Mouse (Mus musculus) limb, embryonic 12.5 days (tissue): ENCODE results near the gene Ptp4a2. TPM values are rescaled to one million over a fixed set of nuclear protein-coding genes. Genes with fewer than 3 reads are reported as not detected.

ENCODE experiments used
- ATAC-seq: fragments of 200-750 bp; cut with Nextera tagmentation; 2 replicates; pipeline ENCODE4 v1.8.0; 2017; ENCODE audit warnings: low read depth, moderate TSS enrichment; ENCODE audit not compliant: insufficient number of reproducible peaks, insufficient read depth, low FRiP score, low TSS enrichment
- H3K27ac ChIP-seq: fragments of 300-500 bp; sonication (generic); 2 replicates; pipeline ENCODE4 v1.5.1; 2016; ENCODE audit warnings: mild to moderate bottlenecking, moderate library complexity
- H3K27me3 ChIP-seq: fragments of 300-500 bp; sonication (generic); 2 replicates; pipeline ENCODE4 v1.6.1; 2016; ENCODE audit warnings: mild to moderate bottlenecking, moderate library complexity
- H3K36me3 ChIP-seq: fragments of 300-500 bp; sonication (generic); 2 replicates; pipeline ENCODE4 v1.6.1; 2016; ENCODE audit warnings: mild to moderate bottlenecking, moderate library complexity
- H3K4me1 ChIP-seq: fragments of 300-500 bp; sonication (generic); replicated peaks from 2 replicates; pipeline ENCODE4 v1.6.1; 2016
- H3K4me2 ChIP-seq: fragments of 300-500 bp; sonication (generic); 2 replicates; pipeline ENCODE4 v1.6.1; 2016; ENCODE audit warnings: mild to moderate bottlenecking, moderate library complexity
- H3K4me3 ChIP-seq: fragments of 300-500 bp; sonication (generic); replicated peaks from 2 replicates; pipeline ENCODE4 v1.5.1; 2016; ENCODE audit warnings: mild to moderate bottlenecking
- H3K9ac ChIP-seq: fragments of 300-500 bp; sonication (generic); replicated peaks from 2 replicates; pipeline ENCODE4 v1.6.1; 2016; ENCODE audit warnings: mild to moderate bottlenecking, moderate library complexity
- H3K9me3 ChIP-seq: fragments of 300-500 bp; sonication (generic); 2 replicates; pipeline ENCODE4 v1.6.1; 2016; ENCODE audit warnings: mild to moderate bottlenecking, moderate library complexity
- WGBS: fragments of 180-500 bp; shearing (Covaris S2); methylation state at CpG from one replicate; pipeline ENCODE4 v1.1.7; 2016; 5-methylcytosine and 5-hydroxymethylcytosine counted together
- polyA plus RNA-seq: library from polyadenylated mRNA; unstranded; fragments of >200 nt; fragmentation: Nextera tagmentation; extraction: Ambion mirVana; gene quantifications from 2 replicates; pipeline ENCODE4 v1.2.1, GENCODE M21; 2016

The Ptp4a2 gene
- polyA plus RNA-seq, 1 experiment from 2014 or later: 327 TPM

DNA sequence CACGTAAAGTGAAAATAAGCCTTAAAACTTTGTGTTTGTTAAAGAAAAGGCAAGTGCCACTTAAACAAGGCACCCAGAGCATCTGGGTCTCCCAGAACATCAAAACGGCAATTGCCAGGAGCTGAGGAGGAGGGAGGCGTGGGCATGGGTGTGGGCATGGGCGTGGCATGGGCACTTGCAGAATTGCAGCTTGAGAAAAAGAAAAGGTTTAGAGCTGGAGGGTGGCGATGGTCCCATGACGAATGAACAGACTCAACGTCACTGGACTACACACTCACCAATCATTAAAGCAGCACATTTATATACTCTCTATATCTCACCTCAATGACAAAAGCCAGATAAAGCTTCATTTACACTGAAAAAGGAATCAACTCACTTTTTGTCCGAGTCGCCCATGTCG is 63.8 kb downstream of the Ptp4a2 start:
- no peaks in the 10 kb centered on the region for H3K36me3 ChIP-seq
- no peak for ATAC-seq
- no peak overlapping the region for H3K9ac ChIP-seq
- H3K9me3 ChIP-seq: no peaks in the 10 kb centered on the region
- no peak overlapping the region for H3K4me3 ChIP-seq
- no peak overlapping the region for H3K4me2 ChIP-seq
- H3K27ac ChIP-seq: no peak overlapping the region
- no peaks in the 10 kb centered on the region for H3K27me3 ChIP-seq
- peaks cover 15% of the 10 kb centered on the region for H3K4me1 ChIP-seq
- WGBS: 79% methylated on average over 10 of the region's 10 CpGs

DNA sequence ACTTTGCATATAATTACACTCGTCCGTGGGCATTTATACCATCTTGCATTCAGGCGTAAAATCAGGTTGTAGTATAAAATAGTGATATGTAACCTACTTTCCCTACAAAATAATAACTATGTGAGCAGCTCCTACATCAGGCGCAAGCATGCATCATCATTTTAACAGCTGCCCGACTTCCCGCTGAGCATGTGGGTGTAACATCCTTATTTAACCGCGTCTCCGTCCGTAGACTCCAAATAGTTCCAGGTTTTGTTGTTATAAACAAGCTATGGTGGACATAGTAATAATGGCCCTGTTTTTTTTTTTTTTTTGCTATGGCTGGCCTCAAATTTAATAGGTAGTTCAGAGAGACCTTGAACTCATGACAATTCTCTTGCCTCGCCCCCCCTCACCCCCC is 64.4 kb downstream of the Ptp4a2 start:
- no peak overlapping the region for H3K4me2 ChIP-seq
- H3K9me3 ChIP-seq: no peaks in the 10 kb centered on the region
- H3K4me3 ChIP-seq: no peak overlapping the region
- ATAC-seq: no peak
- 83% methylated on average over 11 of the region's 11 CpGs for WGBS
- H3K9ac ChIP-seq: no peak overlapping the region
- H3K27me3 ChIP-seq: no peaks in the 10 kb centered on the region
- no peak overlapping the region for H3K27ac ChIP-seq
- H3K4me1 ChIP-seq: peaks cover 15% of the 10 kb centered on the region
- no peaks in the 10 kb centered on the region for H3K36me3 ChIP-seq

DNA sequence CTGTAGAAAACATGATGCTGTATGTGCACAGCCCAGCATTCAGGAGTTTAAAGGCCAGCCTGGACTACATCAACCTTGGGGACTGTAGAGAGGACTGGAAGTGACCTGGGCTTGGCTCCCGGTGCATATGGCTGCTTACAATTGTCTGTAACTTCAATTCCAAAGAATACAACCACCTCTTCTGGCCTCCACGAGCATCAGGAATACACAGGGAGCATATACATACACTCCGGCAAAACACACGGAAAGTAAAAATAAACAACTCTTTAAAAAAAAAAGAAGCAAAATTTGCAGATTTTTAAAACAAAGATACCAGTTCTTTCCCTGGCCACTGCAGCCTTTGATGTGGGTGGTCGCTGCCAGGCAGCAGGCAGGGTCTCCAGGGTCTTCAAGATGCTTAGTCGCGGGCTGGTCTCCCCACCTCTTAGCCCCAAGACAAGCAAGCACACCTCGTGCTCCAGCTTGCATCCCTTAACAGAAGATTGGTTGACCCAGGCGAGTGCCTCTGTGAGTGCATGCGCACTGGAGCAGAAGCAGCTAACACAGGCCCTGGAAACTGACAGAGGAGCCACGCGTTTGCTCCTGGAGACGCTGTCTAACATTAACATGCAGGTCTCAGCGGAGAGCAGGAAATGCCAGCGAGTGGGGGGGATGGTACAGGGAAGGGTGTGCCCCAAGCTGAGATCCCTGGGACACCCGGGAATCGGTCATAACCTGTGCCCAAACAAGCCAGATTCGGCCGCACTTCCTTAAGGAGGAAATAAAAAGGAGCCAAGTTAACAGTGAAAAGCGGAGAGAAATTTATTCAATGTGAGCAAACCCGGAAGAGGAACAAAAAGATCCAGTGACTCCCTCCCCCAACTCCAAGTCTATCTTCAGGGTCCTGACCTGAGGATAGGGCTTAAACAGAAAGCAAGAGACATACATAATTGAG is 66.1 kb downstream of the Ptp4a2 start:
- Histone ChIP-seq H3K4me2 (peak overlapping the region; percentile 56), H3K36me3 (no peaks in the 10 kb centered on the region), H3K4me3 (peak overlapping the region; percentile 24), H3K4me1 (peaks cover 19% of the 10 kb centered on the region), H3K9me3 (no peaks in the 10 kb centered on the region), H3K27me3 (no peaks in the 10 kb centered on the region), H3K27ac (peak overlapping the region; percentile 63), H3K9ac (peak overlapping the region; percentile 18; the same call in 1 of the 2 replicates)
- ATAC-seq: peak; percentile 74
- 13% methylated on average over 21 of the region's 21 CpGs for WGBS

DNA sequence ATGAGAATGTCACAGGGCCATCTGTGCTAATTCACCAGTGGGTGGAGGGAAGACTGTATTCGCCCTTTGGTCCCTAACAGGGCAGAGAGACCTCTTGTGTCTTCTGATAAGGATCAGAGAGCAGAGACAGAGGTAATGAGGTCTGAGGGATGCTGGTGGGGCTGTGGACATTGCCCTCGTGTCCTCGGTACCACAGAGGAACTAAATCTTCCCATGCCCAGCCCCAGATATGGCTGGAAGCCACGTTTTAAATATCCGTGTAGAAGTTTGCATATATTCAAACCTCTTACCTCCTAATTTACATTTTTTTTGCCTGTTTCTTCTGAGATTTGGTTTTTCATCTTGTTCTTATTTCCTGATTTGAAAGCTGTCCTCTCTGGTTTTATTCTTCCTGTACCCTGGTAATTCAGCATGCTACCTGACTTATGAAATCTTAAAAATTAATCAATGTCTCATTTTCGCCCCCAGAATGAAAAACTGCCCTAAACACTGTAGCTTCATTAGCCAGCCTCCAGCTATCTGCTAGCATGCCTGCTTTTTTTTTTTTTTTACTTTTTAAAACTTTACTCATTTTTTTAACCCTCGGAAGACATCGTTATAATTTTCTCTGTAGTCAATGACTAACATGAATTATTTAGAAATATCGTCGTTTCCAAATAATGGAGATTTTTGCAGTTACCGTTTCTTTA is 67.1 kb downstream of the Ptp4a2 start:
- H3K9ac ChIP-seq: peak overlapping the region; percentile 18; the same call in 1 of the 2 replicates
- ATAC-seq: no peak
- H3K27me3 ChIP-seq: no peaks in the 10 kb centered on the region
- no peaks in the 10 kb centered on the region for H3K9me3 ChIP-seq
- H3K4me2 ChIP-seq: peak overlapping the region; percentile 56
- 0 out of 2 replicates have a peak overlapping the region, but pooled peaks have one; percentile 32 for H3K27ac ChIP-seq
- no peaks in the 10 kb centered on the region for H3K36me3 ChIP-seq
- WGBS: 67% methylated on average over 11 of the region's 11 CpGs
- peaks cover 27% of the 10 kb centered on the region for H3K4me1 ChIP-seq
- H3K4me3 ChIP-seq: no peak overlapping the region

DNA sequence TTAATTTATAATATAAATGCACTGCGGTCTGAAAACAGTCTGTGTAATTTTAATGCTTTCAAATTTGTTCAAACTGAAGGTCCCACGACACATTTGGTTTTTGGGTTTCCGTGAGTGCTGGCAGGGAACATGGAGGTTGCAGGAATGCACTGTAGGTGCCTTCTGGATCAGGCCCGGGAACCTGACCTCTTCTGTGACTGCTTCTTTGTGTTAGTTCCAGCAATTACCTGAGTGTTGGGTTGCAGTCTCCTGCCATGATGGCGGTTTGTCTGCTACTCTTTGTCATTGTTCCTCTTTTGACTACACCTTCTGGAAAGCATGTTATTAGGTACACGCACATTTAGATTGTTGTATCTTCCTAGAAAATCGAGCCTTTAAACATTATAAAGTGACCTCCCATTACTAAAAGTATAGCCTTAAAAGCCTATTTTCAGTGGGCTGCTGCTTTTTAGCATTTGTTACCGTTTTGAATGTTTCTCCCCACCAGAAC is 67.7 kb downstream of the Ptp4a2 start:
- Histone ChIP-seq H3K9ac (no peak overlapping the region), H3K36me3 (no peaks in the 10 kb centered on the region), H3K4me1 (peaks cover 30% of the 10 kb centered on the region), H3K27ac (no peak overlapping the region), H3K27me3 (no peaks in the 10 kb centered on the region), H3K9me3 (no peaks in the 10 kb centered on the region), H3K4me3 (no peak overlapping the region), H3K4me2 (no peak overlapping the region)
- no peak for ATAC-seq
- 62% methylated on average over 8 of the region's 8 CpGs for WGBS

DNA sequence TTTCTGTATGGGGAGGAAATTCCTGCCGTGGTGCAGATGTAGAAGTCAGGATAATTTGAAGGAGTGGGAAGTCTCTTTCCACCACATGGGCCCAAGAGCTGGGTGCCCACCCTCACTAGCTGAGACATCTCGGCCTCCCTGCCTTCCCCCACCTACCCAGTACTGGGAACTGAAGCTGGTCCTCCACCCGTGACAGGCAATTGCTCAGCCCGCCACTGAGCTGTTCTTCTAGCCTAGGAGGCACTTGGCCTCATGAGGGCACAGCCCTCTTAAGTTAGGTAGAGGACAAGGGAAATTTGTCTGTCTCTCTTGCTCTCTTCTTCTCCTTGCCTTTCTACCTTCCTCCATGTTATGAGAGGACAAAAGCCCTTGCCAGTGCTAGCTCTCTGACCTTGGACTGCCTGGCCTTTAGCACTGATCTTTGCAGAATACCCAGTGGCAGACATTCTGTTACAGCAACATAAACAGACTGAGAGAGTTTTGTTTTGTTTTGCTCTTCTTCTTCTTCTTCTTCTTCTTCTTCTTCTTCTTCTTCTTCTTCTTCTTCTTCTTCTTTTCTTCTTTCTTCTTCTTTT is 68.3 kb downstream of the Ptp4a2 start:
- no peak for ATAC-seq
- Histone ChIP-seq H3K27me3 (no peaks in the 10 kb centered on the region), H3K27ac (no peak overlapping the region), H3K9ac (no peak overlapping the region), H3K9me3 (no peaks in the 10 kb centered on the region), H3K4me1 (peaks cover 30% of the 10 kb centered on the region), H3K4me2 (no peak overlapping the region), H3K36me3 (no peaks in the 10 kb centered on the region), H3K4me3 (no peak overlapping the region)
- 66% methylated on average over 4 of the region's 4 CpGs for WGBS

DNA sequence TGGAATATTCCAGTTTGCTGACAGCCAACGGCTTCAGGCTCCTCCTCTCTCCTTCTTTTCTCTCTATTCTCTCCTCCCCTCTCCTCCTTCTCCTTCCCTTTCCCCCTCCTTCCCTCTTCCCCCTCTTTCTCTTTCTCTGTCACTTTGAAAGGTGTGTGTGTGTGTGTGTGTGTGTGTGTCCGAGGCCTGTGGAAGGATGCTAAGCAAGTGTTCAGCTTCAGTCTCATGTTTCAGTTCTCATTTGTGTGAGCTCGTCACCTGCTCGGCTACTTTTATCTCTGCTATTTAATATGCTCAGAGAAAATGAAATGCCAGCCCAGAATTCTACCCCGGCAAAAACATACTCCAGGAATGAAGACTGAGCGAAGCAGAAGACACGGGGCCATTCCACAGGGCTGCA is 69.6 kb downstream of the Ptp4a2 start:
- Histone ChIP-seq H3K27ac (no peak overlapping the region), H3K4me2 (no peak overlapping the region), H3K27me3 (no peaks in the 10 kb centered on the region), H3K4me3 (no peak overlapping the region), H3K9ac (no peak overlapping the region), H3K9me3 (no peaks in the 10 kb centered on the region), H3K4me1 (peaks cover 30% of the 10 kb centered on the region), H3K36me3 (no peaks in the 10 kb centered on the region)
- WGBS: 85% methylated on average over 7 of the region's 7 CpGs
- no peak for ATAC-seq

DNA sequence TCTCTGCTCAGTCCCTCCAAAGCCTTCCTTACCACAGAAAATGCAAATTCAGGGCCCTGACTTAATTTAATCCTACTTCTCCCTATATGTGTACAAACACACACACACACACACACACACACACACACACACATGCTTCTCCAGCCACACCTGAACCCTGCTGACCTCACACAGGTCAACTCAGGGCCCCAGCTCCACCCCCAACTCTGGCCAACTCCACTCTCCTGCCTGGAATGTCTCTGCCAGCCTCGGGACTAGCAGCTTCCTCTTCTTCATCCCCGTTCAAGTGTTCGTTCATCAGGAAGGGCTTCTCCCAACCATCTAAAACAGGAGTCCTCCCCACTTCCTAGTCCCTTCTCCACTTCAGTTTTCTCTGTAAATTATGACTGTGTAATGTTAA is 70.6 kb downstream of the Ptp4a2 start:
- peaks cover 28% of the 10 kb centered on the region for H3K4me1 ChIP-seq
- no peak overlapping the region for H3K4me3 ChIP-seq
- 26% methylated on average over 3 of the region's 3 CpGs for WGBS
- H3K9ac ChIP-seq: 0 out of 2 replicates have a peak overlapping the region, but pooled peaks have one; percentile 13
- H3K9me3 ChIP-seq: no peaks in the 10 kb centered on the region
- no peaks in the 10 kb centered on the region for H3K27me3 ChIP-seq
- ATAC-seq: no peak
- H3K27ac ChIP-seq: no peak overlapping the region
- H3K4me2 ChIP-seq: no peak overlapping the region
- H3K36me3 ChIP-seq: no peaks in the 10 kb centered on the region

DNA sequence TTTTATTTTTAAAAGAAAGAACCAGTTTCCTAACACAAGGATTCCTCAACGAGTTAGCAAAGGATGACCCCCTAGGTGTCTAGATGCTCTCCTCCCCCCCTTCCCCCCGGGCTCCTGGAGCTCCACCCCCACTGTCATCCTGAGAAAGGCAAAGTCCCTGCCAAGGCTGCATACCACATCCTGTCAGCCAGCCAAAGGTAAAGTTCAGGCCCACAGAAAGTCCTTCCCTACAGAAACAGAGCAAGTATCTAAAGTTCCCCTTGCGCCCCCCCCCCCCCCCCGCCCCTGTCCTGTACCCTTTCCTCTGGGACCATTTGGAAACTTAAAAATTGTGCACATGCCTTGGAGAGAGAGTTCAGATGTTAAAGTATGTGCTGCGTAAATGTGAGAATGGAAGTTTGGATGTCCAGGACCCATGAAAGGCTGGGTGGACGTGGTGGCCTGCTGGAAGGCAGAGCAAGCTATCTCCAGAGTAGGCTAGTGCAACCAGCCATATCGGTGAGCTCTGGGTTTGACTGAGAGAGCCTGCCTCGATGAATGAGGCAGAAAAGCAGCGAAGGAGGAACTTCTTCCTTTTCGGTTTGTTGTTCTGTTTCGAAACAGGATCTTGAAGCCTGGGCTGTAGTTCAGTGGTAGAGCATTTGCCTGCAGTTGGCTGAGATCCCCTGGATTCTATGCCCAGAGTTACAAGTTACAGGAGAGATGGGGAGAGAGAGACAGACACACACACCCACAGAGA is 71.7 kb downstream of the Ptp4a2 start:
- H3K27ac ChIP-seq: peak overlapping the region; percentile 37
- H3K36me3 ChIP-seq: no peaks in the 10 kb centered on the region
- no peak overlapping the region for H3K4me3 ChIP-seq
- H3K4me2 ChIP-seq: peak overlapping the region; percentile 35
- H3K27me3 ChIP-seq: no peaks in the 10 kb centered on the region
- no peaks in the 10 kb centered on the region for H3K9me3 ChIP-seq
- ATAC-seq: no peak
- 39% methylated on average over 11 of the region's 11 CpGs for WGBS
- peaks cover 18% of the 10 kb centered on the region for H3K4me1 ChIP-seq
- 0 out of 2 replicates have a peak overlapping the region, but pooled peaks have one; percentile 5 for H3K9ac ChIP-seq

DNA sequence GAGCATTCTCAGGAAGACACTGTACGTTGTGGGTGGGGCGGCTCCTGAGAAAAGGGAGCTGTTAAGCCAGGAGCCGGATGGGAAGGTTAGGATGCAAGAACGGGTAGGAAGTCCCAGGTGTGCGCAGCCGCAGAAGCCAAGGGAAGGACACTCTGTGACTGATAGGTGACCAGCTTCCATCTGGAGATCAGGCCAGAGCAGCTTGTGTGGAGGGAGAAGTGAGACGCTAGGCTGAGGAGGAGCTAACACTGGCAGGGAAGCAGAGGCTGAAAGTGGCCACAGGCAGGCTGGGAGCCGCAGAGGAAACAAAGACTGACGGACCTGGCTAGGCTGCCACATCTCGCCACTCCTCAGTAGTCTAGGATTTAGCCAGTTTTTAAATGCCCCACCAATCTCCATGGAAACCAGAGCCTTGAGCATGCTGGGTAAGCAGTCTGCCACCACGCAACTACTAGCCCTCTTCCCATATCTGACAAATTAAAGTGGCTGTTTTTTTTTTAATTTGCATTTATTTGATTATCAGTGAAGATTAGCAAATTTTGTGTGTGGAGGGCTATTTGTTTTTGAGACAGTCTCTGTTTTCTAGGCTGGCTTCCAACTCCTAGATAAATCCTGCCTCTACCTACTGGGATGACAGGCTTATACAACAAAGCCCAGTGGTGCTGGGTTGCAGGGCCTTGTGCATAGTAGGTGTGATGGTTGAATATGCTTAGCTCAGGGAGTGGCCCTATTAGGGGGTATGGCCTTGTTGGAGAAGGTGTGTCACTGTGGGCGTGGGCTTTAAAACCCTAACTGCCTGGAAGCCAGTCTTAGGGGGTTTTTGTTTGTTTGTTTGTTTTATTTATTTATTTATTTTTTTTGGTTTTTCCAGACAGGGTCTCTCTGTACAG is 73.3 kb downstream of the Ptp4a2 start:
- WGBS: 77% methylated on average over 12 of the region's 12 CpGs
- Histone ChIP-seq H3K9me3 (no peaks in the 10 kb centered on the region), H3K4me3 (no peak overlapping the region), H3K4me2 (no peak overlapping the region), H3K27me3 (no peaks in the 10 kb centered on the region), H3K27ac (no peak overlapping the region), H3K4me1 (peaks cover 14% of the 10 kb centered on the region), H3K36me3 (no peaks in the 10 kb centered on the region), H3K9ac (no peak overlapping the region)
- no peak for ATAC-seq
